Mouse (Mus musculus) myocyte (in vitro differentiated cells): ENCODE results near the gene Zfp488. TPM values are rescaled to one million over a fixed set of nuclear protein-coding genes. Genes with fewer than 3 reads are reported as not detected.

Experiments
- H3K27me3 ChIP-seq: one replicate; pipeline ENCODE4 v1.6.1; 2011; ENCODE audit not compliant: control insufficient read depth, insufficient read depth, insufficient read length
- H3K36me3 ChIP-seq: one replicate; pipeline ENCODE4 v1.6.1; 2011; ENCODE audit not compliant: control insufficient read depth, insufficient read depth
- H3K4me2 ChIP-seq: one replicate; pipeline ENCODE4 v1.6.1; 2011; ENCODE audit warnings: low read depth, control low read depth
- H3K4me3 ChIP-seq: one replicate; pipeline ENCODE4 v1.5.1; 2011; ENCODE audit warnings: mild to moderate bottlenecking, control low read depth, moderate library complexity
- H3K79me2 ChIP-seq: one replicate; pipeline ENCODE4 v1.6.1; 2011; ENCODE audit not compliant: control insufficient read depth, insufficient read depth
- H3ac ChIP-seq: one replicate; pipeline ENCODE4 v1.6.1; 2011; ENCODE audit not compliant: control insufficient read depth, insufficient read length
- CEBPB ChIP-seq: IDR thresholded peaks from 2 replicates; pipeline ENCODE4 v1.6.1; 2011; ENCODE audit warnings: mild to moderate bottlenecking, moderate library complexity; ENCODE audit not compliant: poor library complexity, insufficient read depth, severe bottlenecking
- E2F4 ChIP-seq: IDR thresholded peaks from one replicate; pipeline ENCODE4 v1.6.1; 2011; ENCODE audit warnings: mild to moderate bottlenecking, control low read depth, moderate library complexity; ENCODE audit not compliant: insufficient read depth
- MAX ChIP-seq: IDR thresholded peaks from one replicate; pipeline ENCODE4 v1.6.1; 2011; ENCODE audit warnings: low read depth, mild to moderate bottlenecking, control low read depth
- MYOD1 ChIP-seq, 3 experiments: IDR thresholded peaks; one replicate each; pipeline ENCODE4 v1.6.1; 2011; ENCODE audit warnings: control low read depth in 2 of 3, low read depth in 2 of 3, mild to moderate bottlenecking in 2 of 3, moderate library complexity in 1 of 3; ENCODE audit not compliant: insufficient read length in 2 of 3, control insufficient read depth in 1 of 3
- MYOG ChIP-seq, 3 experiments: IDR thresholded peaks; one replicate each; pipeline ENCODE4 v1.6.1; 2011; ENCODE audit warnings: control low read depth in 2 of 3, low read depth in 2 of 3, mild to moderate bottlenecking in 2 of 3; ENCODE audit not compliant: insufficient read length in 2 of 3, control insufficient read depth in 1 of 3, insufficient read depth in 1 of 3
- POLR2A ChIP-seq: IDR thresholded peaks from one replicate; pipeline ENCODE4 v1.6.1; 2011; ENCODE audit warnings: low read depth, mild to moderate bottlenecking, control low read depth, moderate library complexity; ENCODE audit not compliant: insufficient read length
- POLR2AphosphoS2 ChIP-seq: IDR thresholded peaks from one replicate; pipeline ENCODE4 v1.6.1; 2011; ENCODE audit warnings: low read depth, control low read depth; ENCODE audit not compliant: insufficient read length
- REST ChIP-seq: IDR thresholded peaks from one replicate; pipeline ENCODE4 v1.6.1; 2011; ENCODE audit warnings: mild to moderate bottlenecking, control low read depth, moderate library complexity; ENCODE audit not compliant: insufficient read depth, insufficient read length
- SRF ChIP-seq: IDR thresholded peaks from one replicate; pipeline ENCODE4 v1.6.1; 2011; ENCODE audit warnings: low read depth; ENCODE audit not compliant: control insufficient read depth, insufficient read length
- TCF12 ChIP-seq: IDR thresholded peaks from one replicate; pipeline ENCODE4 v1.6.1; 2011; ENCODE audit warnings: mild to moderate bottlenecking, control low read depth; ENCODE audit not compliant: poor library complexity, insufficient read depth, severe bottlenecking
- TCF3 ChIP-seq: IDR thresholded peaks from one replicate; pipeline ENCODE4 v1.6.1; 2011; ENCODE audit warnings: low read depth, control low read depth; ENCODE audit not compliant: insufficient read length
- USF1 ChIP-seq: IDR thresholded peaks from one replicate; pipeline ENCODE4 v1.6.1; 2011; ENCODE audit warnings: low read depth, mild to moderate bottlenecking, control low read depth, moderate library complexity
- polyA plus RNA-seq: library from polyadenylated mRNA; unstranded; fragments of >200 nt; fragmentation: generic; extraction: Trizol; gene quantifications from one replicate; pipeline ENCODE4 v1.2.1, GENCODE M21; 2012; ENCODE audit warnings: missing spikeins

Gene Zfp488
- polyA plus RNA-seq, 1 experiment, result not detected

DNA sequence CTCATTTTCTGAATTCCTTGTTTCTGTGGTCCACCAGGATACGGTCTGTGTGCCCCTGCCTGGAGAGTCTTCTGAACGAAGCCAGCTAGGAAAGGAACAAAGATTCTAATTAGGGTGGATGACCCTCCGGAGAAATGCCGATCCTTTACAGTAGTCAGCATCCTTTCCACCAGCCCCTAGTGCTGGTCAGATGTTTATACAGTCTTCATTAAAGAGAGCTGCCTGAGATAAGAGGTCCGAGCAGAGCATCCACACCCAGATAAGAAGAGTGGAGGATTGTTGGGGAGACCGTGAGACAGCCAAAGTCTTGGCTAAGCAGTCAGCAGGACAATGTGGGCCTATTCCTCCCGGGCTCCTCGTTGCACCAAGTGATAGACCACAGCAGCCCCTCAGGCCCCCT is 37.8 kb downstream of the Zfp488 start, which contains the start of gene Gdf2:
Gene Gdf2 (plus strand): TSS at position 301 of the 400 bp plus-strand sequence.
- no peak within 1 kb of the TSS for H3K4me3 ChIP-seq
- no peaks in the 10 kb centered on the region for H3K36me3 ChIP-seq
- no peaks in the 10 kb centered on the region for H3K79me2 ChIP-seq
- no peak for TF ChIP-seq POLR2AphosphoS2
- no peak for TF ChIP-seq MYOG (IDR thresholded peaks at IDR 0.05; ENCODE audit: control insufficient read depth in 1 of 3, insufficient read depth in 1 of 3, insufficient read length in 2 of 3, low read depth in 2 of 3)
- no peak for TF ChIP-seq CEBPB
- TF ChIP-seq E2F4, result no peak
- TF ChIP-seq SRF, result no peak
- TF ChIP-seq TCF3, result no peak
- no peak for TF ChIP-seq USF1
- TF ChIP-seq TCF12, result no peak
- TF ChIP-seq MAX, result no peak
- TF ChIP-seq POLR2A, result no peak
- no peak for TF ChIP-seq MYOD1 (IDR thresholded peaks at IDR 0.05; ENCODE audit: control insufficient read depth in 1 of 3, insufficient read length in 2 of 3, low read depth in 2 of 3)
- no peak for TF ChIP-seq REST
- no peak within 1 kb of the TSS for H3K4me2 ChIP-seq
- H3K27me3 ChIP-seq, result peaks cover 4% of the 10 kb centered on the region
- no peak within 1 kb of the TSS for H3ac ChIP-seq

DNA sequence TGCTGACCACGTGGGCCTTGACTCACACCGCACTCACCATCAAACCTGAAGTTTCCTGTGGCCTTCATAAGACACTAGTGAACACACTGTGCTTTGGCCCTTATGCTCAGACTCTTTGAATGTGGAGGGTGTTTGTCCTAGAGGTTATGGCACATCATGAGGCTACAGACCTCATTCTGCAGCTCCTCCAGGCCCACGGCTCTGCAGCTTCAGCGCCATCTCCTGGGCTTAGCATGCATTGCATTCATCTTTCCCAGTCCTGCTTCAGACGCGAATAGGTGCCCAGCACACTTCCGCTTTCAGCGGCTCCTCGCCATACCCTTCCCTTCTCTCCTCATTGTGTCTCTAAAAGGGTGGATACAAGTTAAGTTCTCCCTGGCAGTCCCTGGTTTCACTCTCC is 39.4 kb downstream of the Zfp488 start:
- Histone ChIP-seq H3K4me2 (no peak overlapping the region), H3K4me3 (no peak overlapping the region), H3K36me3 (no peaks in the 10 kb centered on the region), H3K27me3 (peaks cover 6% of the 10 kb centered on the region), H3K79me2 (no peaks in the 10 kb centered on the region), H3ac (no peak overlapping the region)
- no peak for TF ChIP-seq POLR2AphosphoS2
- TF ChIP-seq REST, result no peak
- no peak for TF ChIP-seq TCF3

DNA sequence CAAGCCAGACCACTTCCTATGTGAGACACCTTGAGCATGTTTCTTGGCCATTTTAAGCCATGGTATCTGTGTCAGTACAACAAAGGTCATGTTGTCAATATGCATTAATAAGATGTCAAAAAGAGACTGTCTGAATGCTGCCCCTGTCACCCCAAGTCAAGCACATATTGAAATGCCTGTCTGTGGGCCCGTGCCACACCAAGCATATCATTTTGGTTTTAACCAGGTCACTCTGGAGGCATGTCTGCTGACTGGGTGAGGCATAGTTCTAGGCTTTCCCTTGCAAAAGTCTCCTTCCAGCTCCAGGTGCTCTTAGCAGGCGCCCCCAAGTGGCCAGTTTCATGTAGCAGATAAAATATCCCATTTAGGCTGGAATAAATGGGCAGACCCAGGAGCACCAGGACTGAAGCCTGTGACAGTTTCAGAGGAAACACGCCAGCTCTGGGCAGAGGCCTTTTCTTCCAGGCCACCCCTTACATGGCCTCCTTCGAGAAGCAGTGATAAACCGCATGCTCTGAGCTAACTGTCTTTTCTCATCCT is 44.7 kb downstream of the Zfp488 start:
- H3K27me3 ChIP-seq, result peaks cover 21% of the 10 kb centered on the region
- H3K36me3 ChIP-seq, result no peaks in the 10 kb centered on the region
- TF ChIP-seq E2F4 (no peak), SRF (no peak), USF1 (no peak), REST (no peak), MAX (no peak), POLR2A (no peak), MYOD1 (IDR thresholded peaks at IDR 0.05; ENCODE audit: control insufficient read depth in 1 of 3, insufficient read length in 2 of 3, low read depth in 2 of 3) (no peak), CEBPB (no peak), MYOG (IDR thresholded peaks at IDR 0.05; ENCODE audit: control insufficient read depth in 1 of 3, insufficient read depth in 1 of 3, insufficient read length in 2 of 3, low read depth in 2 of 3) (no peak), TCF3 (no peak), TCF12 (no peak), POLR2AphosphoS2 (no peak)
- H3ac ChIP-seq, result no peak overlapping the region
- H3K79me2 ChIP-seq, result no peaks in the 10 kb centered on the region
- H3K4me3 ChIP-seq, result no peak overlapping the region
- no peak overlapping the region for H3K4me2 ChIP-seq

DNA sequence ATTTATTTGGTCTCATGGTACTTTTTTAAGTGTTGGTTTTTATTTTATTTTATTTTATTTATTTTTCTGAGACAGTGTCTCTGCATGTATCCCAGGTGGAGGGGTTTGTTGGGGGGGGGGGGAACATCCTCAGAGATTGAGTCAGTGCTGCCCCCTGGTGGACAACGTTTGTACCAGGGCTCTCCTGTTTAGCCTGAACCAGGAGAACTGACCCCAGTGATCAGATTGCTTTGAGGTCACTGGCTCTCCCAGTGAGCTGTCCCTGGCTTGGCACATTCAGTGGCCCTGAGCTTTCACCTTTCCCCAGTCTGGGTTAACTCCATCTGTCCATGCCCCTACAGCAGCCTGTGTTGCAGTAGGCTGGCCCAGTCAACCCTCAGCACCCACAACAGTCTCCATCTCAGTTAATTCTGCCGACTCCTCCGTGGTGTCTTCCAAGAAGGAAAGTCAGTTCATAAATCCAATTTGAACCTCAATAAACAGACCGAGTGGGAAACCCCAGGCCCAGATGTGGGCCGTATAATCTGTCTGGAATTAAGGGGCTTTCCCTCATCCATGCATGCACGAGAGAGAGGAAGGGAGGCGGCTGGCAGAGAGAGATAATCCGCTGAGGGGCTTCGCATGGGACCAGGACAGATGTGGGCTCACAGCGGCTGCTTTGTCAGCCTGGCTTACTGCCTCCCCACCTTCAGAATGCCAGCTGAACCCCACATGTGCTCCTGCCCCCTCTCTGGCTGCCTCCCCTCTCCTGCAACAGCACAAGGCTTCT is 45.4 kb downstream of the Zfp488 start:
- no peaks in the 10 kb centered on the region for H3K79me2 ChIP-seq
- no peak overlapping the region for H3ac ChIP-seq
- H3K36me3 ChIP-seq, result no peaks in the 10 kb centered on the region
- H3K4me2 ChIP-seq, result no peak overlapping the region
- H3K27me3 ChIP-seq, result peaks cover 21% of the 10 kb centered on the region
- no peak for TF ChIP-seq TCF12
- no peak for TF ChIP-seq E2F4
- no peak overlapping the region for H3K4me3 ChIP-seq

DNA sequence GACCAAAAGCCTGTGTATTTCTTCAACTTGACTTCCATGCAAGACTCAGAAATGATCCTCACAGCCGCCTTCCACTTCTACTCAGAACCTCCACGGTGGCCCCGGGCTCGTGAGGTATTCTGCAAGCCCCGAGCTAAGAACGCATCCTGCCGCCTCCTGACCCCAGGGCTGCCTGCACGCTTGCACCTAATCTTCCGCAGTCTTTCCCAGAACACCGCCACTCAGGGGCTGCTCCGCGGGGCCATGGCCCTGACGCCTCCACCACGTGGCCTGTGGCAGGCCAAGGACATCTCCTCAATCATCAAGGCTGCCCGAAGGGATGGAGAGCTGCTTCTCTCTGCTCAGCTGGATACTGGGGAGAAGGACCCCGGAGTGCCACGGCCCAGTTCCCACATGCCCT is 46.7 kb downstream of the Zfp488 start:
- peaks cover 23% of the 10 kb centered on the region for H3K27me3 ChIP-seq
- H3ac ChIP-seq, result no peak overlapping the region
- H3K4me2 ChIP-seq, result no peak overlapping the region
- no peak overlapping the region for H3K4me3 ChIP-seq
- H3K79me2 ChIP-seq, result no peaks in the 10 kb centered on the region
- TF ChIP-seq REST (no peak), POLR2A (no peak), TCF12 (no peak), USF1 (no peak), SRF (no peak), MAX (no peak), MYOD1 (IDR thresholded peaks at IDR 0.05; ENCODE audit: control insufficient read depth in 1 of 3, insufficient read length in 2 of 3, low read depth in 2 of 3) (no peak), CEBPB (no peak)
- H3K36me3 ChIP-seq, result no peaks in the 10 kb centered on the region
